In genomic region chr14:24644117-24644808, GRCm38 (mm10) we compare ENCODE assay signal across 15 mouse cellular contexts.
DNase-seq lines count a peak whose midpoint lies in the region; ATAC-seq and TF ChIP-seq lines count a peak whose summit lies in the region.
"Had no signal": no experiment of that assay in that cellular context is flagged by ENCODE, and none has a peak within 500 bp of the region (broad histone marks: within the 10 kb centered on the region; RNA-seq: fewer than 3 reads in every experiment).

No protein-coding gene starts in this region.

- no peak for TF ChIP-seq POLR2A in thymus, adult 2 months (IDR thresholded peaks at IDR 0.05; ENCODE audit: control insufficient read depth, extremely low read depth, insufficient read depth, low read length, poor library complexity)

- peak; percentile 87 for ATAC-seq in midbrain, embryonic 12.5 days (ENCODE audit: low FRiP score, low read depth)

- peak; percentile 25 for DNase-seq in retina, postnatal 1 day
- no peak for DNase-seq in retina, embryonic 14.5 days (ENCODE audit: low spot score)
- no peak for DNase-seq in hindbrain, embryonic 10.5 days (ENCODE audit: low spot score)
- no peak for DNase-seq in layer of hippocampus, postnatal 14 days (ENCODE audit: low spot score in 2 of 2)
- no peak for DNase-seq in thymus, adult 2 months
- no peak for DNase-seq in gastrocnemius, adult 2 months
- no peak for DNase-seq in layer of hippocampus, postnatal 10 days (ENCODE audit: low spot score in 2 of 2)
- DNase-seq: adrenal gland, adult 8-10 months; heart, adult 2 months; heart, postnatal 10 days; kidney, adult 18-20 months; lung, postnatal 10 days had no signal

- no peak for TF ChIP-seq CTCF in thymus, adult 2 months (IDR thresholded peaks at IDR 0.05; ENCODE audit: borderline replicate concordance, control insufficient read depth, extremely low read depth, insufficient read depth, low read length, poor library complexity)
- TF ChIP-seq CTCF in gastrocnemius, adult 2 months (IDR thresholded peaks at IDR 0.05), result no peak

- no peaks in the 10 kb centered on the region for H3K36me3 ChIP-seq in hindbrain, embryonic 10.5 days
- H3K36me3 ChIP-seq in midbrain, embryonic 12.5 days, result no peaks in the 10 kb centered on the region
- H3K36me3 ChIP-seq in thymus, adult 2 months (ENCODE audit: control insufficient read depth, insufficient read depth, low read length), result no peaks in the 10 kb centered on the region
- H3K36me3 ChIP-seq: embryonic facial prominence, embryonic 15.5 days had no signal

- intact Hi-C loops in gastrocnemius, adult 2 months (cut with DNase I), result no loop called here

- H3K27me3 ChIP-seq in hindbrain, embryonic 10.5 days (ENCODE audit: insufficient read depth, poor library complexity, severe bottlenecking), result no peaks in the 10 kb centered on the region
- no peaks in the 10 kb centered on the region for H3K27me3 ChIP-seq in midbrain, embryonic 12.5 days
- no peaks in the 10 kb centered on the region for H3K27me3 ChIP-seq in thymus, adult 2 months (ENCODE audit: control insufficient read depth, insufficient read depth, low read length)
- H3K27me3 ChIP-seq: embryonic facial prominence, embryonic 15.5 days had no signal

- H3K4me1 ChIP-seq in hindbrain, embryonic 10.5 days (replicated peaks), result peaks cover 18% of the 10 kb centered on the region; the same call in 1 of the 2 replicates
- H3K4me1 ChIP-seq in midbrain, embryonic 12.5 days, result peaks cover 31% of the 10 kb centered on the region
- H3K4me1 ChIP-seq in thymus, adult 2 months (replicated peaks; ENCODE audit: control insufficient read depth, insufficient read depth, low read length), result no peaks in the 10 kb centered on the region
- H3K4me1 ChIP-seq: embryonic facial prominence, embryonic 15.5 days had no signal

- H3K9ac ChIP-seq in midbrain, embryonic 12.5 days (replicated peaks), result no peak overlapping the region
- H3K9ac ChIP-seq: embryonic facial prominence, embryonic 15.5 days had no signal

- H3K4me3 ChIP-seq in hindbrain, embryonic 10.5 days, result no peak overlapping the region
- H3K4me3 ChIP-seq in midbrain, embryonic 12.5 days, result no peak overlapping the region
- no peak overlapping the region for H3K4me3 ChIP-seq in thymus, adult 2 months (ENCODE audit: control insufficient read depth, insufficient read depth, low read length)
- no peak overlapping the region for H3K4me3 ChIP-seq in gastrocnemius, adult 2 months
- H3K4me3 ChIP-seq: embryonic facial prominence, embryonic 15.5 days; heart, adult 2 months had no signal

- peak overlapping the region; percentile 79 for H3K27ac ChIP-seq in hindbrain, embryonic 10.5 days
- H3K27ac ChIP-seq in midbrain, embryonic 12.5 days (replicated peaks), result peak overlapping the region; percentile 87
- H3K27ac ChIP-seq in thymus, adult 2 months (ENCODE audit: control insufficient read depth, insufficient read depth, low read length), result no peak overlapping the region
- H3K27ac ChIP-seq in gastrocnemius, adult 2 months, result no peak overlapping the region
- H3K27ac ChIP-seq: embryonic facial prominence, embryonic 15.5 days; heart, adult 2 months had no signal

- H3K9me3 ChIP-seq in hindbrain, embryonic 10.5 days, result no peaks in the 10 kb centered on the region
- H3K9me3 ChIP-seq in midbrain, embryonic 12.5 days, result no peaks in the 10 kb centered on the region
- H3K9me3 ChIP-seq: embryonic facial prominence, embryonic 15.5 days had no signal

- WGBS in hindbrain, embryonic 10.5 days, result 26% methylated on average over 6 of the region's 6 CpGs
- WGBS in midbrain, embryonic 12.5 days, result 9% methylated on average over 6 of the region's 6 CpGs
- 74% methylated on average over 6 of the region's 6 CpGs for WGBS in thymus, adult 2 months

- H3K4me2 ChIP-seq in midbrain, embryonic 12.5 days (replicated peaks), result peak overlapping the region; percentile 4; the same call in 1 of the 2 replicates
- H3K4me2 ChIP-seq: embryonic facial prominence, embryonic 15.5 days; liver, embryonic 11.5 days had no signal

Comparison
In these comparisons a context has a peak if more than half of its experiments do, and no peak if none do; other contexts are left out.
1. H3K27ac ChIP-seq: peak in hindbrain, embryonic 10.5 days (single experiment) and midbrain, embryonic 12.5 days (single experiment); none in thymus, adult 2 months (single experiment) and gastrocnemius, adult 2 months (single experiment).